Mouse (Mus musculus) heart, postnatal 0 days (tissue): ENCODE results near the gene Ctrl. TPM values are rescaled to one million over a fixed set of nuclear protein-coding genes. Genes with fewer than 3 reads are reported as not detected.
"Not testable (repeated sequence)": the region's sequence is repeated elsewhere in the genome, so short reads cannot be mapped to it uniquely, and the experiment has no call there.

Source experiments
- ATAC-seq: fragments of 200-750 bp; cut with Nextera tagmentation; 2 replicates; pipeline ENCODE4 v1.8.0; 2017; ENCODE audit warnings: low read depth, moderate number of reproducible peaks, moderate library complexity; ENCODE audit not compliant: insufficient read depth
- DNase-seq: peaks from one replicate; pipeline ENCODE4 v3.0.0-alpha.2; 2016; ENCODE audit warnings: low spot score
- H3K27ac ChIP-seq: fragments of 300-500 bp; sonication (generic); 2 replicates; pipeline ENCODE4 v1.5.1; 2014; ENCODE audit warnings: low read depth, mild to moderate bottlenecking
- H3K27me3 ChIP-seq: fragments of 300-500 bp; sonication (generic); 2 replicates; pipeline ENCODE4 v1.6.1; 2014; ENCODE audit warnings: low read length, mixed read lengths; ENCODE audit not compliant: control insufficient read depth, insufficient read depth
- H3K36me3 ChIP-seq: fragments of 300-500 bp; sonication (generic); replicated peaks from 2 replicates; pipeline ENCODE4 v1.6.1; 2014; ENCODE audit warnings: low read length, mixed read lengths; ENCODE audit not compliant: control insufficient read depth, insufficient read depth
- H3K4me1 ChIP-seq: fragments of 300-500 bp; sonication (generic); 2 replicates; pipeline ENCODE4 v1.6.1; 2014; ENCODE audit warnings: antibody characterized with exemption; ENCODE audit not compliant: control insufficient read depth, insufficient read depth
- H3K4me2 ChIP-seq: fragments of 300-500 bp; sonication (generic); 2 replicates; pipeline ENCODE4 v1.6.1; 2014; ENCODE audit warnings: low read depth, mild to moderate bottlenecking, low read length, moderate library complexity
- H3K4me3 ChIP-seq: fragments of 300-500 bp; sonication (generic); 2 replicates; pipeline ENCODE4 v1.5.1; 2014; ENCODE audit warnings: low read depth, low read length
- H3K9ac ChIP-seq: fragments of 300-500 bp; sonication (generic); replicated peaks from 2 replicates; pipeline ENCODE4 v1.6.1; 2014; ENCODE audit warnings: low read depth, low read length, mixed read lengths
- H3K9me3 ChIP-seq: fragments of 300-500 bp; sonication (generic); replicated peaks from 2 replicates; pipeline ENCODE4 v1.6.1; 2016; ENCODE audit warnings: low read length; ENCODE audit not compliant: control insufficient read depth
- CTCF ChIP-seq: IDR thresholded peaks from 2 replicates; pipeline ENCODE4 v1.5.1; 2016; ENCODE audit warnings: antibody characterized with exemption, control low read depth, low read depth
- EP300 ChIP-seq: IDR thresholded peaks from 2 replicates; pipeline ENCODE4 v1.6.1; 2016; ENCODE audit warnings: antibody characterized with exemption, low read depth
- WGBS: fragments of 180-500 bp; shearing (Covaris S2); extraction: QIAGEN DNeasy Blood & Tissue Kit; methylation state at CpG from one replicate; pipeline ENCODE4 v1.1.7; 2014; 5-methylcytosine and 5-hydroxymethylcytosine counted together
- polyA plus RNA-seq: library from polyadenylated mRNA; unstranded; fragments of >200 nt; fragmentation: Nextera tagmentation; extraction: Ambion mirVana; gene quantifications from 2 replicates; pipeline ENCODE4 v1.2.1, GENCODE M21; 2015
- total RNA-seq: library from RNA; depleted of rRNA; stranded (reverse); fragments of >200 nt; gene quantifications from 2 replicates; pipeline ENCODE4 v1.2.3, GENCODE M21; 2014; ENCODE audit warnings: low replicate concordance; rRNA removed

The Ctrl gene
- total RNA-seq (not detected in 2 replicates), polyA plus RNA-seq (0.31 and 0.38 TPM in 2 replicates)

- peaks cover 10% of the 10 kb centered on the region; the same call in 1 of the 2 replicates for H3K4me1 ChIP-seq
- no peak within 1 kb of the TSS for H3K27ac ChIP-seq
- no peak within 1 kb of the TSS for H3K4me3 ChIP-seq
- no peaks in the 10 kb centered on the region for H3K9me3 ChIP-seq
- no peaks in the 10 kb centered on the region for H3K27me3 ChIP-seq
- H3K9ac ChIP-seq, result 0 out of 2 replicates have a peak within 1 kb of the TSS, but pooled peaks have one; percentile 4
- no peak within 1 kb of the TSS for H3K4me2 ChIP-seq
- DNase-seq, result no peak
- 89% methylated on average over 2 of the region's 2 CpGs for WGBS
- no peak for TF ChIP-seq CTCF
- no peak for TF ChIP-seq EP300
- ATAC-seq, result no peak
- peaks cover 27% of the 10 kb centered on the region for H3K36me3 ChIP-seq
Observed at GRCm38 (mm10) chr8:105933762-105934161, at the start of gene Ctrl. Gene Ctrl (minus strand): TSS chr8:105933862.

GRCm38 (mm10) chr8:105983406-105983805 is 49.7 kb upstream of the Ctrl start:
- not testable (repeated sequence) for H3K9ac ChIP-seq, H3K27me3 ChIP-seq, H3K36me3 ChIP-seq, H3K9me3 ChIP-seq, H3K4me1 ChIP-seq, H3K4me3 ChIP-seq, DNase-seq, H3K27ac ChIP-seq, H3K4me2 ChIP-seq, ATAC-seq
- 75% methylated on average over 11 of the region's 11 CpGs for WGBS

DNA sequence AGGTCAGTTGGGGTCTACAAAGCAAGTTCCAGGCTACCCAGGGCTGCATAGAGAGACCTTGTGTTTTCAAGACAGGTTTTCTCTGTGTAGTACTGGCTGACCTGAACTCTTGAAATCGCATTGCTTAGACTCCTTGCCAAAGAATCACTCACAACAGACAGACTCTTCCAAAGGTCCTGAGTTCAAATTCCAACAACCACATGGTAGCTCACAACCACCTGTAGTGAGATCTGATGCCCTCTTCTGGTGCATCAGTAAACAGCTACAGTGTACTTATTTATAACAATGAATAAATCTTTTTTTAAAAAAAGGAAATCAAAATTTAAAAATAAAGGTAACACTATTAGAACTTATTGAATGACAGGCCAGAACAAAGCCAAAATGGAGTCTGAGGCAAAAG is 47.5 kb upstream of the Ctrl start:
- 75% methylated on average over 1 of the region's 1 CpGs for WGBS
- Histone ChIP-seq H3K9ac (no peak overlapping the region), H3K36me3 (no peaks in the 10 kb centered on the region), H3K4me2 (no peak overlapping the region), H3K9me3 (no peaks in the 10 kb centered on the region), H3K4me1 (no peaks in the 10 kb centered on the region), H3K27ac (no peak overlapping the region), H3K4me3 (no peak overlapping the region), H3K27me3 (no peaks in the 10 kb centered on the region)
- TF ChIP-seq EP300, result no peak
- DNase-seq (no peak), ATAC-seq (no peak)

DNA sequence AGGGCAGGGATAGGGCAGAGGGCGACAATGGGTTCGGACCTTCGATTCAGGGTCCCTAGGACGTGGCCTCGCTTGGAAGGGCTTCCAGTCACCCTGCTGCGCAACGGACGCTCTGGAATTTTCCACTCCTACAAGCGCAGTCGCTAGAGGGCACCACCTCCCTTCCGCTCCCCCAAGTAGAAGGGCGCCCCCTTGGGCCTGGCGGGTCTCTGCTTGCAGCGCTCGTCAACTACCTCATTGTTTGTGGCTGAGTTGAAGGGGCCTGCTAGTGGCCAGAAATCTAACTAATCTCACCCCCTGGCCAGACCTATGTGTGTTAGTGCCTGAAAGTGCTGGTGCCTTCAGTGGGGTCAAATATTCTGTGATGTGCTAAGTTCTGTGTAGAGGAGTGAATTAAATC is 45.7 kb upstream of the Ctrl start, which contains the start of gene Dpep3:
Gene Dpep3, minus strand, starts transcription at position 105 of the 400 bp plus-strand sequence.
- Histone ChIP-seq H3K9ac (no peak within 1 kb of the TSS), H3K4me3 (no peak within 1 kb of the TSS), H3K36me3 (no peaks in the 10 kb centered on the region), H3K9me3 (no peaks in the 10 kb centered on the region), H3K27ac (no peak within 1 kb of the TSS), H3K4me2 (no peak within 1 kb of the TSS), H3K27me3 (no peaks in the 10 kb centered on the region), H3K4me1 (no peaks in the 10 kb centered on the region)
- DNase-seq (no peak), ATAC-seq (no peak)
- WGBS, result 89% methylated on average over 15 of the region's 15 CpGs
- TF ChIP-seq CTCF (no peak), EP300 (no peak)

- Histone ChIP-seq H3K27me3 (no peaks in the 10 kb centered on the region), H3K9me3 (no peaks in the 10 kb centered on the region), H3K27ac (no peak overlapping the region), H3K9ac (no peak overlapping the region), H3K36me3 (no peaks in the 10 kb centered on the region), H3K4me3 (no peak overlapping the region), H3K4me2 (no peak overlapping the region), H3K4me1 (no peaks in the 10 kb centered on the region)
- DNase-seq (no peak), ATAC-seq (no peak)
- TF ChIP-seq EP300 (no peak), CTCF (no peak)
- WGBS, result 63% methylated on average over 7 of the region's 7 CpGs
Observed at GRCm38 (mm10) chr8:105975363-105975762, 41.7 kb upstream of the Ctrl start.

GRCm38 (mm10) chr8:105971019-105971720 is 37.5 kb upstream of the Ctrl start:
- 75% methylated on average over 8 of the region's 8 CpGs for WGBS
- Histone ChIP-seq H3K9me3 (no peaks in the 10 kb centered on the region), H3K4me2 (no peak overlapping the region), H3K9ac (no peak overlapping the region), H3K4me3 (no peak overlapping the region), H3K27ac (no peak overlapping the region), H3K36me3 (no peaks in the 10 kb centered on the region), H3K4me1 (peaks cover 11% of the 10 kb centered on the region; the same call in 1 of the 2 replicates), H3K27me3 (no peaks in the 10 kb centered on the region)
- ATAC-seq (no peak), DNase-seq (no peak)
- TF ChIP-seq EP300, result no peak
- no peak for TF ChIP-seq CTCF
